Mouse (Mus musculus) neural tube, embryonic 14.5 days (tissue): Measurements from ENCODE around the gene Gm20481. TPM values are rescaled to one million over a fixed set of nuclear protein-coding genes. Genes with fewer than 3 reads are reported as not detected.
"Not testable (repeated sequence)": the region's sequence is repeated elsewhere in the genome, so short reads cannot be mapped to it uniquely, and the experiment has no call there.

ENCODE experiments used
- ATAC-seq: fragments of 200-750 bp; cut with Nextera tagmentation; 2 replicates; pipeline ENCODE4 v1.8.0; 2017; ENCODE audit warnings: low read depth, mild to moderate bottlenecking, moderate TSS enrichment, moderate library complexity
- H3K27ac ChIP-seq: fragments of 300-500 bp; sonication (generic); 2 replicates; pipeline ENCODE4 v1.5.1; 2014; ENCODE audit warnings: low read depth, mild to moderate bottlenecking, control low read depth, low read length, moderate library complexity, mixed read lengths
- H3K27me3 ChIP-seq: fragments of 300-500 bp; sonication (generic); 2 replicates; pipeline ENCODE4 v1.6.1; 2014; ENCODE audit warnings: low read length; ENCODE audit not compliant: control insufficient read depth, insufficient read depth
- H3K36me3 ChIP-seq: fragments of 300-500 bp; sonication (generic); 2 replicates; pipeline ENCODE4 v1.6.1; 2014; ENCODE audit warnings: low read length, mixed read lengths; ENCODE audit not compliant: control insufficient read depth, insufficient read depth
- H3K4me1 ChIP-seq: fragments of 300-500 bp; sonication (generic); 2 replicates; pipeline ENCODE4 v1.6.1; 2014; ENCODE audit warnings: low read length; ENCODE audit not compliant: control insufficient read depth, insufficient read depth
- H3K4me2 ChIP-seq: fragments of 300-500 bp; sonication (generic); 2 replicates; pipeline ENCODE4 v1.6.1; 2014; ENCODE audit warnings: mild to moderate bottlenecking, low read depth, low read length, control low read depth
- H3K4me3 ChIP-seq: fragments of 300-500 bp; sonication (generic); 2 replicates; pipeline ENCODE4 v1.5.1; 2014; ENCODE audit warnings: low read depth, low read length, control low read depth, mixed read lengths
- H3K9ac ChIP-seq: fragments of 300-500 bp; sonication (generic); replicated peaks from 2 replicates; pipeline ENCODE4 v1.6.1; 2014; ENCODE audit warnings: low read depth, mild to moderate bottlenecking, control low read depth, low read length, mixed read lengths
- H3K9me3 ChIP-seq: fragments of 300-500 bp; sonication (generic); 2 replicates; pipeline ENCODE4 v1.6.1; 2016; ENCODE audit warnings: low read length; ENCODE audit not compliant: control insufficient read depth
- WGBS: fragments of 180-500 bp; shearing (Covaris S2); extraction: QIAGEN DNeasy Blood & Tissue Kit; methylation state at CpG from one replicate; pipeline ENCODE4 v1.1.7; 2014; 5-methylcytosine and 5-hydroxymethylcytosine counted together
- polyA plus RNA-seq: library from polyadenylated mRNA; unstranded; fragments of >200 nt; fragmentation: Nextera tagmentation; extraction: Ambion mirVana; gene quantifications from 2 replicates; pipeline ENCODE4 v1.2.1, GENCODE M21; 2014

Gm20481 gene
- polyA plus RNA-seq, 1 experiment from 2014 or later, result not detected

DNA sequence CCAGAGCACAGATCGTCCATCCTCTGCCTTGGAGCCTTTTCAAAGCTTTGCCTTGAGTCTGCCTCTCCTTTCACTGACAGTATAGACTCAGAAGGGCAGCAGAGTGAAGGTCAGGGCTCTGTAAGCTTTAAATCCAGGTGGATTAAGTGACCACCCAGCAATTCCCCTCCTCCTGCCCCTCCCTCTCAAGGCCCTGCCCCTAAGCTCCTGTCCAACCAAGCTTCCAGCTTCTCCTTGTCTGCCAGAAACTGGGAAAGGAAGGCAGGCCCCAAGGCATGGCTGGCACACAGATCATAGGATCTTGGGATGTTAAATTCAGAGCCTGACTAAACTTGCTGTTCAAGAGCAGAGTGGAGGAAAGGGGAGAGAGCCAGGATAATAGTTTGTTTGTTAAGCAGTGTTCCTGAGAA lies 5.1 kb upstream of the Gm20481 start:
- H3K4me3 ChIP-seq, result no peak overlapping the region
- WGBS, result 24% methylated on average over 1 of the region's 1 CpGs
- H3K4me2 ChIP-seq, result no peak overlapping the region
- no peak overlapping the region for H3K27ac ChIP-seq
- peaks cover 12% of the 10 kb centered on the region for H3K27me3 ChIP-seq
- no peak overlapping the region for H3K9ac ChIP-seq
- H3K4me1 ChIP-seq, result no peaks in the 10 kb centered on the region
- ATAC-seq, result no peak
- H3K36me3 ChIP-seq, result no peaks in the 10 kb centered on the region
- H3K9me3 ChIP-seq, result no peaks in the 10 kb centered on the region

DNA sequence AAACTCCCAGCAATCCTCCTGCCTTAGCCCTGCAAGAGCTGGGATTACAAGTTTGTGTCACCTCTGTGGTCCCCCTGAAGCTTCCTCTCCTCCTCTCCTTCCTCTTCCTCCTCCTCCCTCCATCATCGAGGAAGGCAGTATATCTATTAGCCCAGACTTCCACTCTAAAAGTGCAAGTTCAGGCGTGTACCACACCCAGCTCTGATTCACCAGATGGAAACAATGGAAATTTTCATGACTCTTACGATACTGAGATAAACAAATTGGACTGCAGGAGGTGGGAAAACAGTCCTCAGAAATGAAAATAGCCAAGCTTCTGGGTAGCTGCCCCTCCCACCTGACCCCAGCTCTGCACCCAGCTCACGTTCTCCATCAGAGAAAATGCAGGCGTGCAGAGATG lies 4.1 kb upstream of the Gm20481 start:
- Histone ChIP-seq H3K27ac (no peak overlapping the region), H3K9ac (no peak overlapping the region), H3K9me3 (no peaks in the 10 kb centered on the region), H3K36me3 (no peaks in the 10 kb centered on the region), H3K27me3 (peaks cover 12% of the 10 kb centered on the region), H3K4me2 (no peak overlapping the region), H3K4me3 (no peak overlapping the region), H3K4me1 (no peaks in the 10 kb centered on the region)
- no peak for ATAC-seq
- WGBS, result 73% methylated on average over 5 of the region's 5 CpGs

GRCm38 (mm10) chr17:34970850-34971249 lies 1.1 kb downstream of the Gm20481 start:
- not testable (repeated sequence) for ATAC-seq, H3K27ac ChIP-seq, H3K4me3 ChIP-seq, H3K4me2 ChIP-seq, H3K4me1 ChIP-seq, H3K36me3 ChIP-seq, H3K9me3 ChIP-seq, H3K9ac ChIP-seq
- H3K27me3 ChIP-seq, result peaks cover 12% of the 10 kb centered on the region
- WGBS, result 34% methylated on average over 18 of the region's 37 CpGs

GRCm38 (mm10) chr17:34971694-34972068 lies 2.0 kb downstream of the Gm20481 start:
- ATAC-seq, result peak; percentile 62
- not testable (repeated sequence) for H3K36me3 ChIP-seq, H3K9ac ChIP-seq, H3K9me3 ChIP-seq, H3K27ac ChIP-seq, H3K4me1 ChIP-seq
- Histone ChIP-seq H3K4me2 (peak overlapping the region; percentile 73), H3K4me3 (peak overlapping the region; percentile 35; the same call in 1 of the 2 replicates), H3K27me3 (peaks cover 12% of the 10 kb centered on the region)
- under 1% methylated on average over 18 of the region's 43 CpGs for WGBS

DNA sequence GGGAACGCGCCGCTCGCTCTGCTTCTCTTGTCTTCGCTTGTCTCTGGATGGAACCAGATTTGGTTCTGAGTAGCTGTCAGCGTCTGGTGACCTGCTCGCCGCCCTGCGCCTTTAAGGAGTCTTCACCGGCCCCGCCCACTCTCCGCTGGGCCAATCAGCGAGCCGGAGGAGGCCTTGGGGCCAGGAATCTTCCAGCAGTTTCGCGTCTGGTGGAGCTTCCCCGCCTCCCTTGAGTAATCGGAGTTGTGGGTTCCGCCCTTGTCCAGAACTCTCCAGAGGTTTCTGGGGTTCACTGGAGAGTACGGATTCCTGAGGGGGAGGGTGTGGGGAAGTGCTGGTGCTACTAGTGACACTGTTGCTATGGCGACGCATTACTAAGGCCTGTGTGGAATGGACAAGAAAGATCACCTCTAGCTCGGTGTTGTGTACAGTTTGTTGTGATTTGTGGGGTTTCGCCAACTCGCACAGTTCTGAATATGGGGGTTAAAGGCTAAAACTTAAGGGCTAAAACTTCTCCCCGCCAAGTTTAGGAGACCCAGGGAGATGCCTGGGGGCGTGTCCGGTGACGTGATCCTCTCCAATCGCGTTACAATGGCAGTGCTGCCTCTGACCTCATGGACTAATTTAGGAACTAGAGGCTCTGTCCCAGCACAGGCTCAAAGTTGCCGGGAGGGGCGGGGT lies 2.5 kb downstream of the Gm20481 start, which contains the start of the genes Hspa1a and Hspa1l:
Gene Hspa1a, minus strand, starts transcription at position 88 of the 681 bp plus-strand sequence.
Gene Hspa1l, plus strand, starts transcription at position 635 of the 681 bp plus-strand sequence.
- under 1% methylated on average over 27 of the region's 33 CpGs for WGBS
- not testable (repeated sequence) for H3K4me1 ChIP-seq, H3K9me3 ChIP-seq, H3K9ac ChIP-seq, H3K27ac ChIP-seq, H3K36me3 ChIP-seq
- ATAC-seq, result peak; percentile 95
- Histone ChIP-seq H3K27me3 (peaks cover 12% of the 10 kb centered on the region), H3K4me3 (peak within 1 kb of the TSS; percentile 35), H3K4me2 (peak within 1 kb of the TSS; percentile 73)

GRCm38 (mm10) chr17:34975581-34976492 lies 6.1 kb downstream of the Gm20481 start:
- Histone ChIP-seq H3K4me1 (peaks cover 6% of the 10 kb centered on the region; the same call in 1 of the 2 replicates), H3K27me3 (no peaks in the 10 kb centered on the region), H3K4me3 (no peak overlapping the region), H3K9me3 (no peaks in the 10 kb centered on the region), H3K27ac (no peak overlapping the region), H3K4me2 (no peak overlapping the region), H3K9ac (no peak overlapping the region), H3K36me3 (no peaks in the 10 kb centered on the region)
- WGBS, result 84% methylated on average over 3 of the region's 3 CpGs
- ATAC-seq, result no peak

GRCm38 (mm10) chr17:34977000-34977399 lies 7.3 kb downstream of the Gm20481 start:
- Histone ChIP-seq H3K27me3 (no peaks in the 10 kb centered on the region), H3K27ac (no peak overlapping the region), H3K9me3 (no peaks in the 10 kb centered on the region), H3K36me3 (no peaks in the 10 kb centered on the region), H3K4me3 (no peak overlapping the region), H3K9ac (no peak overlapping the region), H3K4me1 (peaks cover 11% of the 10 kb centered on the region; the same call in 1 of the 2 replicates), H3K4me2 (no peak overlapping the region)
- WGBS, result 97% methylated on average over 20 of the region's 20 CpGs
- ATAC-seq, result no peak

DNA sequence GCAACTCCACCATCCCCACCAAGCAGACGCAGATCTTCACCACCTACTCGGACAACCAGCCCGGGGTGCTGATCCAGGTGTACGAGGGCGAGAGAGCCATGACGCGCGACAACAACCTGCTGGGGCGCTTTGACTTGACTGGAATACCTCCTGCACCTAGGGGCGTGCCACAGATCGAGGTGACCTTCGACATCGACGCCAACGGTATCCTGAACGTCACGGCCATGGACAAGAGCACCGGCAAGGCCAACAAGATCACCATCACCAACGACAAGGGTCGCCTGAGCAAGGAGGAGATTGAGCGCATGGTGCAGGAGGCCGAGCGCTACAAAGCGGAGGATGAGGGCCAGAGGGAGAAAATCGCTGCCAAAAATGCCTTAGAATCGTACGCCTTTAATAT lies 8.5 kb downstream of the Gm20481 start:
- no peak for ATAC-seq
- H3K4me2 ChIP-seq, result no peak overlapping the region
- no peak overlapping the region for H3K9ac ChIP-seq
- H3K36me3 ChIP-seq, result no peaks in the 10 kb centered on the region
- H3K4me1 ChIP-seq, result peaks cover 13% of the 10 kb centered on the region; the same call in 1 of the 2 replicates
- H3K27me3 ChIP-seq, result no peaks in the 10 kb centered on the region
- WGBS, result 90% methylated on average over 27 of the region's 27 CpGs
- H3K27ac ChIP-seq, result no peak overlapping the region
- no peak overlapping the region for H3K4me3 ChIP-seq
- H3K9me3 ChIP-seq, result no peaks in the 10 kb centered on the region

DNA sequence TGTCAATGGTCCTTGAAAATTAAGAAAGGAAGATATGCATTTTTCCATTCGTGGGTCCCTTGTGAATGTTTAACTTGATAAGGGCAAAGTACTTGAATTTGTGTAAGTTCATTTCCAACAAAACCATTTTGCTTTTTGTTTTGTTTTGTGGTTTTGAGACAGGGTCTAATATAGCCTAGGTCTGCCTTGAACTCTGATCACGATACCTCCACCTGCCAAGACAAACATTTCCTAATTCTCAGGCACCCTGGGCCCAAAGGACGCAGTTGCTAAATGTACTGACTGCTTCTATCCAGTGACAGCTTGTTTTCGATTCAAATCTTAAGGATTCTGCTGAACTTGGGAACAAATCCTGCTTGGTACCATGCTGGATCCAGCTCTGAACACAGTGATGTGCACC lies 9.9 kb downstream of the Gm20481 start:
- H3K9ac ChIP-seq, result no peak overlapping the region
- H3K4me2 ChIP-seq, result no peak overlapping the region
- H3K4me1 ChIP-seq, result peaks cover 13% of the 10 kb centered on the region; the same call in 1 of the 2 replicates
- 96% methylated on average over 4 of the region's 4 CpGs for WGBS
- no peak overlapping the region for H3K27ac ChIP-seq
- H3K4me3 ChIP-seq, result no peak overlapping the region
- no peaks in the 10 kb centered on the region for H3K36me3 ChIP-seq
- no peaks in the 10 kb centered on the region for H3K9me3 ChIP-seq
- no peaks in the 10 kb centered on the region for H3K27me3 ChIP-seq
- ATAC-seq, result no peak
